Mouse (Mus musculus): ENCODE measurements around the gene Pfdn4.

The Pfdn4 gene

GRCm38 (mm10) chr2:170498011-170498410, 1.8 kb downstream of the Pfdn4 start:
- no peak for DNase-seq

GRCm38 (mm10) chr2:170503343-170503742, 7.1 kb downstream of the Pfdn4 start:
- DNase-seq, result no peak

- DNase-seq, result no peak
Measured at GRCm38 (mm10) chr2:170503983-170504382, 7.8 kb downstream of the Pfdn4 start.

GRCm38 (mm10) chr2:170507734-170508133, 11.5 kb downstream of the Pfdn4 start:
- DNase-seq, result peak; percentile 76 to 77

- DNase-seq, result peak; percentile 89 to 93
Measured at GRCm38 (mm10) chr2:170508821-170509220, 12.6 kb downstream of the Pfdn4 start.

GRCm38 (mm10) chr2:170511073-170511891, 15.1 kb downstream of the Pfdn4 start:
- peak; percentile 88 to 91 for DNase-seq

GRCm38 (mm10) chr2:170513756-170514155, 17.5 kb downstream of the Pfdn4 start:
- DNase-seq, result no peak

GRCm38 (mm10) chr2:170520321-170520971, 24.2 kb downstream of the Pfdn4 start:
- DNase-seq, result peak; percentile 28 to 30

GRCm38 (mm10) chr2:170526513-170526912, 30.3 kb downstream of the Pfdn4 start:
- peak; percentile 66 to 73 for DNase-seq

GRCm38 (mm10) chr2:170528061-170528460, 31.8 kb downstream of the Pfdn4 start:
- DNase-seq, result no peak

- no peak for DNase-seq
Measured at GRCm38 (mm10) chr2:170529766-170530165, 33.5 kb downstream of the Pfdn4 start.

- DNase-seq, result no peak
Measured at GRCm38 (mm10) chr2:170530256-170530655, 34.0 kb downstream of the Pfdn4 start.

GRCm38 (mm10) chr2:170534116-170534802, 38.0 kb downstream of the Pfdn4 start:
- DNase-seq, result no peak

- no peak for DNase-seq
Measured at GRCm38 (mm10) chr2:170534803-170535174, 38.6 kb downstream of the Pfdn4 start.

GRCm38 (mm10) chr2:170535841-170536240, 39.6 kb downstream of the Pfdn4 start:
- DNase-seq, result no peak

- no peak for DNase-seq
Measured at GRCm38 (mm10) chr2:170539211-170539610, 43.0 kb downstream of the Pfdn4 start.

- DNase-seq, result peak; percentile 20 to 32
Measured at GRCm38 (mm10) chr2:170543625-170544024, 47.4 kb downstream of the Pfdn4 start.

GRCm38 (mm10) chr2:170544159-170544558, 47.9 kb downstream of the Pfdn4 start:
- DNase-seq, result no peak

- DNase-seq, result no peak
Measured at GRCm38 (mm10) chr2:170544950-170545349, 48.7 kb downstream of the Pfdn4 start.

- DNase-seq, result no peak
Measured at GRCm38 (mm10) chr2:170545745-170546144, 49.5 kb downstream of the Pfdn4 start.

- DNase-seq, result no peak
Measured at GRCm38 (mm10) chr2:170547526-170547925, 51.3 kb downstream of the Pfdn4 start.

- DNase-seq, result no peak
Measured at GRCm38 (mm10) chr2:170548046-170548445, 51.8 kb downstream of the Pfdn4 start.

GRCm38 (mm10) chr2:170549146-170549545, 52.9 kb downstream of the Pfdn4 start:
- no peak for DNase-seq

- DNase-seq, result no peak
Measured at GRCm38 (mm10) chr2:170550240-170550639, 54.0 kb downstream of the Pfdn4 start.
